Mouse (Mus musculus) limb, embryonic 13.5 days (tissue): ENCODE measurements around the gene Tmem220. TPM values are rescaled to one million over a fixed set of nuclear protein-coding genes. Genes with fewer than 3 reads are reported as not detected.

Experiments
- polyA plus RNA-seq: library from polyadenylated mRNA; unstranded; fragments of >200 nt; fragmentation: Nextera tagmentation; extraction: Ambion mirVana; gene quantifications from 2 replicates; pipeline ENCODE4 v1.2.1, GENCODE M21; 2015

The Tmem220 gene
- polyA plus RNA-seq, 1 experiment from 2014 or later, result 1.6 TPM

Other genes starting within 250 kb of the Tmem220 start
- gene Pirt, start 113.2 kb upstream of the Tmem220 start, polyA plus RNA-seq, result 0.19 and 0.23 TPM in 2 replicates
- gene Tmem238l, start 68.5 kb upstream of the Tmem220 start, polyA plus RNA-seq, result not detected in 2 replicates
- 34.8 and 36.5 TPM in 2 replicates for gene Adprm, start 27.4 kb downstream of the Tmem220 start, polyA plus RNA-seq
- 20.0 and 21.3 TPM in 2 replicates for gene Sco1, start 27.5 kb downstream of the Tmem220 start, polyA plus RNA-seq
- gene Myh3, start 53.1 kb downstream of the Tmem220 start, polyA plus RNA-seq, result 85.0 and 101 TPM in 2 replicates
- 0.11 and 0.15 TPM in 2 replicates for gene Myh2, start 145.9 kb downstream of the Tmem220 start, polyA plus RNA-seq
- gene Myh1, start 174.9 kb downstream of the Tmem220 start, polyA plus RNA-seq, result 1.6 and 2.1 TPM in 2 replicates
- 0.20 and 0.23 TPM in 2 replicates for gene Myh4, start 212.9 kb downstream of the Tmem220 start, polyA plus RNA-seq